Mouse (Mus musculus): ENCODE measurements around the gene Aldh3a2. TPM values are rescaled to one million over a fixed set of nuclear protein-coding genes. Genes with fewer than 3 reads are reported as not detected.

The Aldh3a2 gene
- polyA plus RNA-seq, 1 experiment from 2014 or later: 22.0 TPM

GRCm38 (mm10) chr11:61268626-61269349, 1.5 kb upstream of the Aldh3a2 start:
- 91% methylated on average over 6 of the region's 6 CpGs for WGBS
- Histone ChIP-seq H3K4me3 (replicated peaks) (no peak overlapping the region), H3K9ac (no peak overlapping the region), H3K9me3 (no peaks in the 10 kb centered on the region), H3K36me3 (replicated peaks) (peaks cover 4% of the 10 kb centered on the region), H3K27me3 (peaks cover 13% of the 10 kb centered on the region), H3K4me2 (no peak overlapping the region), H3K4me1 (peaks cover 15% of the 10 kb centered on the region), H3K27ac (no peak overlapping the region)
- no peak for ATAC-seq (ENCODE audit: low FRiP score)

GRCm38 (mm10) chr11:61263841-61264240, 3.4 kb downstream of the Aldh3a2 start:
- H3K4me1 ChIP-seq: peaks cover 15% of the 10 kb centered on the region
- WGBS: 95% methylated on average over 1 of the region's 1 CpGs
- H3K9me3 ChIP-seq: no peaks in the 10 kb centered on the region
- H3K27me3 ChIP-seq: peaks cover 8% of the 10 kb centered on the region
- ATAC-seq (ENCODE audit: low FRiP score): no peak
- no peak overlapping the region for H3K4me2 ChIP-seq
- no peak overlapping the region for H3K27ac ChIP-seq
- H3K4me3 ChIP-seq (replicated peaks): no peak overlapping the region
- no peak overlapping the region for H3K9ac ChIP-seq
- peaks cover 36% of the 10 kb centered on the region for H3K36me3 ChIP-seq (replicated peaks)

GRCm38 (mm10) chr11:61262516-61262915, 4.7 kb downstream of the Aldh3a2 start:
- no peak overlapping the region for H3K9ac ChIP-seq
- 93% methylated on average over 14 of the region's 14 CpGs for WGBS
- H3K36me3 ChIP-seq (replicated peaks): peaks cover 46% of the 10 kb centered on the region
- peaks cover 13% of the 10 kb centered on the region for H3K4me1 ChIP-seq
- no peaks in the 10 kb centered on the region for H3K27me3 ChIP-seq
- no peak overlapping the region for H3K27ac ChIP-seq
- no peak for ATAC-seq (ENCODE audit: low FRiP score)
- no peak overlapping the region for H3K4me2 ChIP-seq
- no peak overlapping the region for H3K4me3 ChIP-seq (replicated peaks)
- no peaks in the 10 kb centered on the region for H3K9me3 ChIP-seq

GRCm38 (mm10) chr11:61259106-61259505, 8.2 kb downstream of the Aldh3a2 start:
- Histone ChIP-seq H3K36me3 (replicated peaks) (peaks cover 69% of the 10 kb centered on the region), H3K4me2 (no peak overlapping the region), H3K4me3 (replicated peaks) (no peak overlapping the region), H3K4me1 (no peaks in the 10 kb centered on the region), H3K9me3 (no peaks in the 10 kb centered on the region), H3K27ac (no peak overlapping the region), H3K9ac (no peak overlapping the region), H3K27me3 (no peaks in the 10 kb centered on the region)
- WGBS: 85% methylated on average over 6 of the region's 6 CpGs
- ATAC-seq (ENCODE audit: low FRiP score): no peak

DNA sequence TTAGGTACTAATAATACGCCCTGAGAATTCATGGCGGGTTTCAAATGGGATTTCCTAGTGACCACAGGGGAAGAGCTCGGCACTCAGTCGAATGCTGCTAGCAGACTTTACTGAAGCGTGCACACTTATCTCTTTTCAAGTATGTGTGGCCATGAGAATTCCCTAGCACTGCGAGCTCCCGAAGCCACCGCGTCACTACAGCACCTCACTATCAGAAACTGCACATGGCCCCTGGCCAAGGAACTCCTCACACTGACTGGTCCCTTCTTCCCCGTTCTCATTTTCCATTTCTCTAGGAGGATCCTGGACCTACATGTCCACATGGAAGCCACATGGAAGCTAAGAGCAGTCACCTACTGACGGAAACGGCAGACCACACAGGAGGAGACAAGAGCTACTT, 14.5 kb downstream of the Aldh3a2 start:
- H3K4me2 ChIP-seq: no peak overlapping the region
- ATAC-seq (ENCODE audit: low FRiP score): no peak
- peaks cover 52% of the 10 kb centered on the region for H3K36me3 ChIP-seq (replicated peaks)
- H3K9me3 ChIP-seq: no peaks in the 10 kb centered on the region
- H3K4me3 ChIP-seq (replicated peaks): no peak overlapping the region
- H3K27me3 ChIP-seq: no peaks in the 10 kb centered on the region
- WGBS: 95% methylated on average over 12 of the region's 12 CpGs
- H3K27ac ChIP-seq: no peak overlapping the region
- H3K9ac ChIP-seq: no peak overlapping the region
- H3K4me1 ChIP-seq: no peaks in the 10 kb centered on the region

- Histone ChIP-seq H3K4me1 (no peaks in the 10 kb centered on the region), H3K36me3 (replicated peaks) (peaks cover 44% of the 10 kb centered on the region), H3K27ac (no peak overlapping the region), H3K4me3 (replicated peaks) (no peak overlapping the region), H3K27me3 (no peaks in the 10 kb centered on the region), H3K9me3 (no peaks in the 10 kb centered on the region), H3K4me2 (no peak overlapping the region), H3K9ac (no peak overlapping the region)
- no peak for ATAC-seq (ENCODE audit: low FRiP score)
- WGBS: 67% methylated on average over 10 of the region's 10 CpGs
These were observed 15.5 kb downstream of the Aldh3a2 start for GRCm38 (mm10) chr11:61251741-61252140.

GRCm38 (mm10) chr11:61244406-61244805, 22.9 kb downstream of the Aldh3a2 start:
- ATAC-seq (ENCODE audit: low FRiP score): no peak
- 87% methylated on average over 7 of the region's 7 CpGs for WGBS
- no peak overlapping the region for H3K27ac ChIP-seq
- H3K9ac ChIP-seq: no peak overlapping the region
- H3K9me3 ChIP-seq: no peaks in the 10 kb centered on the region
- no peak overlapping the region for H3K4me2 ChIP-seq
- no peaks in the 10 kb centered on the region for H3K4me1 ChIP-seq
- peaks cover 11% of the 10 kb centered on the region for H3K36me3 ChIP-seq (replicated peaks)
- H3K27me3 ChIP-seq: no peaks in the 10 kb centered on the region
- H3K4me3 ChIP-seq (replicated peaks): no peak overlapping the region

DNA sequence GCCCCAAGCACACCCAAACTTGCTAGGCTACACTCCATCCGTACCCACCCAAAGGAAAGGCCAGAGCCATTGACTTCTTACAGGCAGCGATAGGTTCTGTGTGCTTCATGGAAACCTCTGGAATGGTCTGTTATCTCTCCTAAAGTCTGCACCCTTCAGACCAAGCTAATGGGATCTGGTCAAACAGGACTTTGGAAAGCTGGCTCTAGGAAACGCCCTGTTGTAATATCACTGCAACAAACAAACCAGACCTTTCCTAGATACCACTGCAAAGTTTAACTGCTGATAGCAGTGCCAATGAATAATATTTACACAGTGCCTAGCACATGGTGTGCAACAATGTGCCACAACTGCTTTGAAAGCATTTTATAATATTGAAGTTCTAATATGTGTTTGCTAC, 31.2 kb downstream of the Aldh3a2 start:
- H3K9me3 ChIP-seq: no peaks in the 10 kb centered on the region
- no peak overlapping the region for H3K4me2 ChIP-seq
- no peaks in the 10 kb centered on the region for H3K36me3 ChIP-seq (replicated peaks)
- H3K9ac ChIP-seq: no peak overlapping the region
- no peak overlapping the region for H3K27ac ChIP-seq
- no peak for ATAC-seq (ENCODE audit: low FRiP score)
- H3K4me1 ChIP-seq: no peaks in the 10 kb centered on the region; the same call in 1 of the 2 replicates
- H3K27me3 ChIP-seq: no peaks in the 10 kb centered on the region
- H3K4me3 ChIP-seq (replicated peaks): no peak overlapping the region
- WGBS: 90% methylated on average over 3 of the region's 3 CpGs

DNA sequence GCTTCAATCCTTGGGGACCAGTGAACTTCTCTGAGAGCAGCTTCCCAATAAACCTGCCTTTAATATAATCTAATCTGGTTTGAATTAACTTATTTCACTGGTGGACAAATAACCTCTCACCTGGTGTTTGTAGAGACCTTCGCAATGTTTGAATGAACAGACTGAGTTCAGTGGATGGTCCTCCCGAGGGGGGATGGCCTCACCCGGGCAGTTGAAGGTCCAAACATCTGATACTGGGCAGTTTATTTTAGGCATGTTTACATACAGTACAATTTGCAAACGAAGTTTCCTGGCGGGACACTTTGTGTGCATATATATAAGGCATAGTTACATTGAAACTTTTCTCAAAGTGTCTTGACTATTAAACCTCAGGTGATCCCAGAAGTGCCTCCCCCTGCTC, 33.1 kb downstream of the Aldh3a2 start:
- Histone ChIP-seq H3K4me3 (replicated peaks) (no peak overlapping the region), H3K4me2 (no peak overlapping the region)
- no peak for ATAC-seq (ENCODE audit: low FRiP score)

DNA sequence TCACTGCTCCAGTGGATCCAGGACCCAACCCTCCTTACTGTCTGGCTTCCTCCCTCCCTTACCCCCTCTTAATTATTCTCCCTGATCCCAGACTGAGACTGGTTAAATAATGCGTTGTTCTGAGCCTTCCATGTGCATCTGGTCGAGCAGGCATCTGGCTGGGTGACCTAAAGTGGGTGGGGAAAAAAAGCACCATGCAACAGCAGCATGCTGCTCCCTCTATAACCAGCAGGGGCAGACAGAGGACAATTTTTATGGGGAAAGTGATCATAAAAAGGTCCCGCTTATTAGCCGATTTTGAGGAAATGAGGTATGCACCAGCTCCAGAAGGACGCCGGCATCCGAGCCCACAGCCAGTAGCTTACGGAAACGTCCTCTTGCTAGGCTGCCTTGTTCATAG, 35.9 kb downstream of the Aldh3a2 start:
- Histone ChIP-seq H3K36me3 (replicated peaks) (no peaks in the 10 kb centered on the region), H3K9ac (no peak overlapping the region), H3K4me2 (peak overlapping the region; percentile 31; the same call in 1 of the 2 replicates), H3K4me1 (no peaks in the 10 kb centered on the region; the same call in 1 of the 2 replicates), H3K9me3 (no peaks in the 10 kb centered on the region), H3K27me3 (no peaks in the 10 kb centered on the region), H3K4me3 (replicated peaks) (no peak overlapping the region), H3K27ac (no peak overlapping the region)
- 16% methylated on average over 9 of the region's 9 CpGs for WGBS
- peak; percentile 41; the same call in 1 of the 2 replicates for ATAC-seq (ENCODE audit: low FRiP score)

More for the DNA sequence above, 33.1 kb downstream of the Aldh3a2 start:
- WGBS: 76% methylated on average over 5 of the region's 5 CpGs
- no peaks in the 10 kb centered on the region for H3K9me3 ChIP-seq
- H3K27me3 ChIP-seq: no peaks in the 10 kb centered on the region
- H3K9ac ChIP-seq: no peak overlapping the region
- no peaks in the 10 kb centered on the region; the same call in 1 of the 2 replicates for H3K4me1 ChIP-seq
- H3K27ac ChIP-seq: no peak overlapping the region
- H3K36me3 ChIP-seq (replicated peaks): no peaks in the 10 kb centered on the region

GRCm38 (mm10) chr11:61228406-61228805, 38.9 kb downstream of the Aldh3a2 start:
- no peak for ATAC-seq (ENCODE audit: low FRiP score)
- H3K9me3 ChIP-seq: no peaks in the 10 kb centered on the region
- H3K4me1 ChIP-seq: no peaks in the 10 kb centered on the region; the same call in 1 of the 2 replicates
- no peaks in the 10 kb centered on the region for H3K27me3 ChIP-seq
- H3K27ac ChIP-seq: no peak overlapping the region
- WGBS: 79% methylated on average over 3 of the region's 3 CpGs
- no peak overlapping the region for H3K9ac ChIP-seq
- no peak overlapping the region for H3K4me2 ChIP-seq
- H3K36me3 ChIP-seq (replicated peaks): no peaks in the 10 kb centered on the region
- no peak overlapping the region for H3K4me3 ChIP-seq (replicated peaks)

DNA sequence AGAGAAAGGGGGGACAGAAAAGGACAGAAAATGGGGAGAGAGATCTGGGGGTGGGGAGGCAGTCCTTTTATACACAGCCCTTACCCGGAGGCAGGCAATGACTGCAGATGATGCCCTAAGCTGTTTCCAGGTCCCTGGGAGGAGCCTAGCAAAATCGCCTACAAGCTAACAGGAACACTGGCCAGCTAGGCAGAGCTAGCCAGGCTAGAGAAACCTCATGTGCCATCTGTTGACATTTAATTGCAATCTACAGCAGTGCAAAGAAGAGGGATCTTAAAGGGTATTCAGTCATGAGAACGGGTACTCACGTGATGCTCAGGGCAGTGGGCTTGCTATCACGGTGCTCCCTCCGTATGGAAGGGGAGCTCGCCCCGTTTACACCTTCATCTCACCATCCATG, 39.4 kb downstream of the Aldh3a2 start:
- no peak overlapping the region for H3K4me2 ChIP-seq
- H3K27ac ChIP-seq: no peak overlapping the region
- no peak for ATAC-seq (ENCODE audit: low FRiP score)
- H3K9me3 ChIP-seq: no peaks in the 10 kb centered on the region
- no peaks in the 10 kb centered on the region; the same call in 1 of the 2 replicates for H3K4me1 ChIP-seq
- H3K36me3 ChIP-seq (replicated peaks): no peaks in the 10 kb centered on the region
- no peaks in the 10 kb centered on the region for H3K27me3 ChIP-seq
- H3K9ac ChIP-seq: no peak overlapping the region
- WGBS: 88% methylated on average over 8 of the region's 8 CpGs
- H3K4me3 ChIP-seq (replicated peaks): no peak overlapping the region

DNA sequence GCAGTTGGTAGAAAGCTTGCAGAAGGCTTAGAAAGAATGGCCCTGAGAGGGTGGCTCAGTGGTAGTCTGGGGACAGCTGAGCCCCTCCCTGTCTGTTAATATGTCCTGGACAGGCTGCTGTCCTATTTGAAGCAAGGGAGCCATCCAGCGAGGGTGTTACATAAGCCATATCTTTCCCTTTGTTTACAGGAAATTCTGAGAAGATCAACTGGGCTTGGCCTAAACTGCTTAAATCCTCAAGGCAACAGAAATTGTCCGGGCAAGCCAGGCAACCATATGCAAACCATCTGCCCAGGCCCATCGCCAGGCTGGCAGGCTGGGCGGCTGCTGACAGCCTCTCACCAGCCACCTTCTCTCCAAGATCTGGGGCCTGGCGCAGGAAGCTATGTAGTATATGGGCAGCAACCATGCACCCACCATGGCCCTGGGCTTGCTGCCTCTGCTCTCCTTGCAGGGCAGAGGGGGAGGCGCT, 41.3 kb downstream of the Aldh3a2 start:
- ATAC-seq (ENCODE audit: low FRiP score): no peak
- Histone ChIP-seq H3K4me1 (no peaks in the 10 kb centered on the region), H3K9me3 (no peaks in the 10 kb centered on the region), H3K36me3 (replicated peaks) (no peaks in the 10 kb centered on the region), H3K9ac (no peak overlapping the region), H3K4me3 (replicated peaks) (no peak overlapping the region), H3K27ac (no peak overlapping the region), H3K4me2 (no peak overlapping the region), H3K27me3 (no peaks in the 10 kb centered on the region)
- WGBS: 89% methylated on average over 6 of the region's 6 CpGs
